Mouse (Mus musculus) thymus, adult 2 months (tissue): Measurements from ENCODE around the gene Hoxa10. TPM values are rescaled to one million over a fixed set of nuclear protein-coding genes. Genes with fewer than 3 reads are reported as not detected.

Experiments
- DNase-seq: peaks from one replicate; pipeline ENCODE4 v3.0.0; 2021
- H3K27ac ChIP-seq: fragments of 200-500 bp; 2 replicates; pipeline ENCODE4 v1.5.1; 2012; ENCODE audit warnings: low read length, control low read depth; ENCODE audit not compliant: control insufficient read depth, insufficient read depth
- H3K27me3 ChIP-seq: fragments of 200-500 bp; 2 replicates; pipeline ENCODE4 v1.6.1; 2012; ENCODE audit warnings: mild to moderate bottlenecking, low read length, moderate library complexity, mixed read lengths; ENCODE audit not compliant: control insufficient read depth, insufficient read depth
- H3K36me3 ChIP-seq: fragments of 200-500 bp; 2 replicates; pipeline ENCODE4 v1.6.1; 2012; ENCODE audit warnings: mild to moderate bottlenecking, low read length, moderate library complexity; ENCODE audit not compliant: control insufficient read depth, insufficient read depth
- H3K4me1 ChIP-seq: fragments of 200-500 bp; replicated peaks from 2 replicates; pipeline ENCODE4 v1.6.1; 2012; ENCODE audit warnings: low read length; ENCODE audit not compliant: control insufficient read depth, insufficient read depth
- H3K4me3 ChIP-seq: fragments of 200-500 bp; 2 replicates; pipeline ENCODE4 v1.5.1; 2012; ENCODE audit warnings: mild to moderate bottlenecking, low read length, control low read depth, moderate library complexity; ENCODE audit not compliant: control insufficient read depth, insufficient read depth
- CTCF ChIP-seq: fragments of 200-500 bp; IDR thresholded peaks from 2 replicates; pipeline ENCODE4 v1.5.1; 2012; ENCODE audit warnings: mild to moderate bottlenecking, control low read depth, low read length, moderate library complexity, borderline replicate concordance; ENCODE audit not compliant: control insufficient read depth, poor library complexity, insufficient read depth; ENCODE audit errors: extremely low read depth
- POLR2A ChIP-seq: fragments of 200-500 bp; IDR thresholded peaks from 2 replicates; pipeline ENCODE4 v1.6.1; 2012; ENCODE audit warnings: mild to moderate bottlenecking, low read length, control low read depth, moderate library complexity; ENCODE audit not compliant: control insufficient read depth, poor library complexity, insufficient read depth; ENCODE audit errors: extremely low read depth
- WGBS: fragments of 180-500 bp; shearing (Covaris S2); methylation state at CpG from one replicate; pipeline ENCODE4 v1.1.7; 2018; 5-methylcytosine and 5-hydroxymethylcytosine counted together
- polyA plus RNA-seq: library from polyadenylated mRNA; depleted of rRNA; stranded (reverse); fragments of >200 nt; gene quantifications from 2 replicates; pipeline ENCODE4 v1.2.3, GENCODE M21; 2012; rRNA removed

Hoxa10 gene
- polyA plus RNA-seq, 1 experiment: not detected

DNA sequence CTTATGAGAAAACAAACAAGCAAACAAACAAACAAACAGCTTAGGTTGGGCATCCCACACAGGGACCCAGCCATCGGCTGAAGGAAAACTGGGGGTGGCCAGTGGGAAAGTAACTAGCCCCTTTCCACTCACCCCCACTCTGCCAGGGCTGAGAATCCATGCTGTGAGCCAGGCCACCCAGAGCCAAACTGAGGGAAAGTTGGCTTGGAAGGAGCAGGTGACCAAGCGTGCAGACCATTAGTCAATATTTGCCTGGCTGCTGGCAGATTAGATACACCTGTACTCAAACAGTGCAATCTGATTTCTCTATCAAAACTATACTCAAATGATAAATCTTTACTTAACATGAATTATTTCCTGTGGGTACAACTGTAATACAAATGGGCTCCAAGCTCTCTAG, 58.6 kb downstream of the Hoxa10 start:
- Histone ChIP-seq H3K27ac (no peak overlapping the region), H3K27me3 (no peaks in the 10 kb centered on the region), H3K4me1 (no peaks in the 10 kb centered on the region), H3K4me3 (no peak overlapping the region), H3K36me3 (no peaks in the 10 kb centered on the region)
- no peak for DNase-seq
- TF ChIP-seq CTCF (no peak), POLR2A (no peak)
- 96% methylated on average over 2 of the region's 2 CpGs for WGBS

Other genes with a start within 250 kb of the Hoxa10 start
- gene Skap2, start 228.3 kb downstream of the Hoxa10 start, polyA plus RNA-seq: 5.8 and 8.9 TPM in 2 replicates
- gene Hoxa1, start 82.5 kb downstream of the Hoxa10 start, polyA plus RNA-seq: 0.43 and 0.63 TPM in 2 replicates
- gene Hoxa2, start 76.0 kb downstream of the Hoxa10 start, polyA plus RNA-seq: 0.85 and 1.4 TPM in 2 replicates
- 0.04 TPM in 1 of 2 replicates, not detected in the other for gene 5730596B20Rik, start 63.4 kb downstream of the Hoxa10 start, polyA plus RNA-seq
- gene Hoxa4, start 49.1 kb downstream of the Hoxa10 start, polyA plus RNA-seq: 1.2 and 1.5 TPM in 2 replicates
- 1.1 and 1.5 TPM in 2 replicates for gene Hoxa5, start 36.3 kb downstream of the Hoxa10 start, polyA plus RNA-seq
- 0.39 and 0.46 TPM in 2 replicates for gene Hoxa6, start 32.1 kb downstream of the Hoxa10 start, polyA plus RNA-seq
- gene Hoxa3, start 27.5 kb downstream of the Hoxa10 start, polyA plus RNA-seq: 3.5 and 3.6 TPM in 2 replicates
- 0.24 and 0.26 TPM in 2 replicates for gene Gm28308, start 27.5 kb downstream of the Hoxa10 start, polyA plus RNA-seq
- 2.5 and 3.4 TPM in 2 replicates for gene Hoxa7, start 19.0 kb downstream of the Hoxa10 start, polyA plus RNA-seq
- gene Hoxa9, start 9.8 kb downstream of the Hoxa10 start, polyA plus RNA-seq: 0.26 and 0.56 TPM in 2 replicates
- not detected in 2 replicates for gene Hoxa11, start 5.0 kb upstream of the Hoxa10 start, polyA plus RNA-seq
- gene Hoxa13, start 20.0 kb upstream of the Hoxa10 start, polyA plus RNA-seq: not detected in 2 replicates
- gene Evx1, start 72.6 kb upstream of the Hoxa10 start, polyA plus RNA-seq: not detected in 2 replicates